Mouse (Mus musculus) forebrain, embryonic 10.5 days (tissue): ENCODE data around the gene Hoxb3. TPM values are rescaled to one million over a fixed set of nuclear protein-coding genes. Genes with fewer than 3 reads are reported as not detected.

Source experiments
- DNase-seq: peaks from one replicate; pipeline ENCODE4 v3.0.0-alpha.2; 2017; ENCODE audit warnings: low spot score; ENCODE audit errors: extremely low spot score
- H3K27ac ChIP-seq: fragments of 300-500 bp; sonication (generic); 2 replicates; pipeline ENCODE4 v1.5.1; 2016; ENCODE audit warnings: mild to moderate bottlenecking
- H3K27me3 ChIP-seq: fragments of 300-500 bp; sonication (generic); 2 replicates; pipeline ENCODE4 v1.6.1; 2016; ENCODE audit warnings: mild to moderate bottlenecking; ENCODE audit not compliant: poor library complexity, severe bottlenecking
- H3K36me3 ChIP-seq: fragments of 300-500 bp; sonication (generic); replicated peaks from 2 replicates; pipeline ENCODE4 v1.6.1; 2016; ENCODE audit warnings: mild to moderate bottlenecking, moderate library complexity
- H3K4me1 ChIP-seq: fragments of 300-500 bp; sonication (generic); 2 replicates; pipeline ENCODE4 v1.6.1; 2016
- H3K4me3 ChIP-seq: fragments of 300-500 bp; sonication (generic); 2 replicates; pipeline ENCODE4 v1.5.1; 2016; ENCODE audit warnings: mild to moderate bottlenecking, moderate library complexity
- H3K9me3 ChIP-seq: fragments of 300-500 bp; sonication (generic); 2 replicates; pipeline ENCODE4 v1.6.1; 2016; ENCODE audit warnings: mild to moderate bottlenecking, moderate library complexity
- WGBS: fragments of 180-500 bp; shearing (Covaris S2); methylation state at CpG from one replicate; pipeline ENCODE4 v1.1.7; 2016; 5-methylcytosine and 5-hydroxymethylcytosine counted together
- polyA plus RNA-seq: library from polyadenylated mRNA; unstranded; fragments of >200 nt; fragmentation: Nextera tagmentation; extraction: Ambion mirVana; gene quantifications from 2 replicates; pipeline ENCODE4 v1.2.1, GENCODE M21; 2016

Gene Hoxb3
- polyA plus RNA-seq, 1 experiment from 2014 or later, result not detected

- no peaks in the 10 kb centered on the region for H3K9me3 ChIP-seq
- H3K27ac ChIP-seq, result no peak overlapping the region; the same call in 1 of the 2 replicates
- WGBS, result under 1% methylated on average over 75 of the region's 75 CpGs
- DNase-seq, result peak; percentile 72
- H3K36me3 ChIP-seq, result no peaks in the 10 kb centered on the region
- H3K4me1 ChIP-seq, result peaks cover 22% of the 10 kb centered on the region
- peak overlapping the region; percentile 31 for H3K4me3 ChIP-seq
- H3K27me3 ChIP-seq, result peaks cover 100% of the 10 kb centered on the region
Measured at GRCm38 (mm10) chr11:96352691-96353521, 29.8 kb downstream of the Hoxb3 start.

DNA sequence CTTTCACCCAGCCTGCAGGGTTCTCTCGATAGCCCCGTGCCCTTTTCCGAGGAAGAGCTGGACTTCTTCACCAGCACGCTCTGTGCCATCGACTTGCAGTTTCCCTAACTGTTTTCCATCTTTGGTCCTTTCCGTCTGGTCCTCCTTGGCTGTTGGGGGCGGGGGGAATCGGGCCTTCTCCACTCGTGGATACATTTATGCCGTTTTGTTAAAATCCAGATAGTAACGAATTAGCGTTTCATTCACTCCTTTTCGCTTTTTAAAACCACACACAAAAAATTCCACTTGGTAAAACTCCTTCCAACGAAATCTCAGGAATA lies 30.4 kb downstream of the Hoxb3 start:
- peaks cover 100% of the 10 kb centered on the region for H3K27me3 ChIP-seq
- no peaks in the 10 kb centered on the region for H3K36me3 ChIP-seq
- no peak overlapping the region for H3K27ac ChIP-seq
- peak overlapping the region; percentile 31; the same call in 1 of the 2 replicates for H3K4me3 ChIP-seq
- WGBS, result under 1% methylated on average over 14 of the region's 14 CpGs
- DNase-seq, result no peak
- H3K4me1 ChIP-seq, result peaks cover 22% of the 10 kb centered on the region
- H3K9me3 ChIP-seq, result no peaks in the 10 kb centered on the region

DNA sequence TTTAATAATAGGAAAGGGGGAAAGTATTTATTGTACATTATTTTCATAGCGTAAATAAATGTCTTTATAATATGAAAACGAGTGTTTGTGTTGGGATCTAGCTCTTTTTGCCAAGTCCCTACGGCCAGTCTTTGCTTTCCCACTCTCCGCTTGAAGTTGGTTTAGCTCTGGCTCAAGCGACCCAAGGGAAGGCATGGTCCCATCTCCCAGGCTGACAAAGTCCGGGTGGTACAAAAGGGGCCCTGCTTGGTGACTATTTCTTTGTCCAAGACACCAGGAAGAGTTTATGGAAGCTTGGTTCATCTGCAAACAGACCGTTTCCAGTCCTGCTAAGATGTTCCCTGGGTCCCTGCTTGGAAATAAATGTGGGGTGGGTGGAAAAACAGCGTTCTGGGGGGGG lies 30.8 kb downstream of the Hoxb3 start:
- Histone ChIP-seq H3K4me1 (peaks cover 22% of the 10 kb centered on the region), H3K4me3 (peak overlapping the region; percentile 44), H3K9me3 (no peaks in the 10 kb centered on the region), H3K27me3 (peaks cover 99% of the 10 kb centered on the region), H3K36me3 (no peaks in the 10 kb centered on the region), H3K27ac (peak overlapping the region; percentile 56; the same call in 1 of the 2 replicates)
- WGBS, result 3% methylated on average over 8 of the region's 8 CpGs
- no peak for DNase-seq

DNA sequence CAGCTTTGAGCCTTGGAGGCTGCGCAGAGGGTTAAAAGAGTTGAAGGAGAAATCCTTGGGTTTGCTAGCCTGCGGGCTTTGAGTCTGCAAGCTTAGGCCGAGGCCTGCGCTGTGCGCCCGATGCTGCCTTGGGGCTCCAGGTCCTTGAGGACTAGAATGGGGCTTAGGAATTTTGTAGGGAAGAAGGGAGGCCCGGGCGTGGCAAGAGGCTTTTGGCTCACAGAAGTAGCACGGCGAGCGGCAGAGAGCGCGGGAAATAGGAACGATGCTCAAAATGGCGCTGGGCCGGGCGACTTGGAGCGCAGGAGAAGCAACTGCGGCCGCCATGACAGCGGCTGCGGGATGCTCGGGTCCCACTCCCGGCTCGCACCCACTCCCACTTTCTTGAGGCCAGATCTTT lies 31.2 kb downstream of the Hoxb3 start:
- Histone ChIP-seq H3K9me3 (no peaks in the 10 kb centered on the region), H3K4me3 (peak overlapping the region; percentile 44), H3K36me3 (no peaks in the 10 kb centered on the region), H3K4me1 (peaks cover 22% of the 10 kb centered on the region), H3K27me3 (peaks cover 99% of the 10 kb centered on the region), H3K27ac (peak overlapping the region; percentile 56; the same call in 1 of the 2 replicates)
- DNase-seq, result peak; percentile 77
- WGBS, result under 1% methylated on average over 25 of the region's 25 CpGs

DNA sequence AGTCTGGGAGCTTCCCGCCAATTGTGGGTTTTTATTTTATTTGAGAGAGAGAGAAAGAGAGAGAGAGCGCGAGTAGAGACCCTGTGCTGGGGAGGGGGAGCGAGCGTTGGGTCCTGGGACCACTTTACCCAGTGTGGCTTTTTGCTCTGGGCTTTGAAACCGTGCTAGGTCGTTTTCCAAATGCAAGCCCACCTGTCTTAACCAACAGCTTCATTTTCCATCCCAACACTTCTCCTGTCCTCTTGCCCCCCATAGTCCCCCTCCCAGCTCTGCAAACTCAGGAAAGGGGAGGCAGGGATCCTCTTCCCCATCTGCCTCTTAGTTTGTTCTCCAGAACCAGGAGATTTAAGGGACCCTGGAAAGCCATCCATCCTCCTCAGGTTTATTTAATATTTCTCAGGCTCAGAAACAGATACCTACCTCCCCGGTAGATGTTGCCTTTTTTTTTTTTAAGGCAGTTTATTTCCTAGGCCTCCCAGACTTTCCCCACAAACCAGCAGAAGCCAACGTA lies 31.7 kb downstream of the Hoxb3 start:
- peak; percentile 25 for DNase-seq
- Histone ChIP-seq H3K36me3 (no peaks in the 10 kb centered on the region), H3K27me3 (peaks cover 99% of the 10 kb centered on the region), H3K4me3 (peak overlapping the region; percentile 44), H3K4me1 (peaks cover 22% of the 10 kb centered on the region), H3K9me3 (no peaks in the 10 kb centered on the region), H3K27ac (no peak overlapping the region)
- WGBS, result 2% methylated on average over 9 of the region's 9 CpGs

- Histone ChIP-seq H3K36me3 (no peaks in the 10 kb centered on the region), H3K4me3 (no peak overlapping the region), H3K27ac (no peak overlapping the region), H3K9me3 (no peaks in the 10 kb centered on the region), H3K27me3 (peaks cover 99% of the 10 kb centered on the region), H3K4me1 (peaks cover 6% of the 10 kb centered on the region; the same call in 1 of the 2 replicates)
- WGBS, result 0% methylated on average over 5 of the region's 5 CpGs
- DNase-seq, result no peak
Measured at GRCm38 (mm10) chr11:96363807-96364206, 40.7 kb downstream of the Hoxb3 start.

GRCm38 (mm10) chr11:96365441-96366091 lies 42.4 kb downstream of the Hoxb3 start, which contains the start of gene Hoxb1:
Gene Hoxb1, plus strand, starts transcription at chr11:96365752.
- DNase-seq, result no peak
- Histone ChIP-seq H3K36me3 (no peaks in the 10 kb centered on the region), H3K4me3 (no peak within 1 kb of the TSS), H3K4me1 (peaks cover 6% of the 10 kb centered on the region; the same call in 1 of the 2 replicates), H3K9me3 (no peaks in the 10 kb centered on the region), H3K27ac (no peak within 1 kb of the TSS), H3K27me3 (peaks cover 100% of the 10 kb centered on the region)
- 3% methylated on average over 26 of the region's 26 CpGs for WGBS

DNA sequence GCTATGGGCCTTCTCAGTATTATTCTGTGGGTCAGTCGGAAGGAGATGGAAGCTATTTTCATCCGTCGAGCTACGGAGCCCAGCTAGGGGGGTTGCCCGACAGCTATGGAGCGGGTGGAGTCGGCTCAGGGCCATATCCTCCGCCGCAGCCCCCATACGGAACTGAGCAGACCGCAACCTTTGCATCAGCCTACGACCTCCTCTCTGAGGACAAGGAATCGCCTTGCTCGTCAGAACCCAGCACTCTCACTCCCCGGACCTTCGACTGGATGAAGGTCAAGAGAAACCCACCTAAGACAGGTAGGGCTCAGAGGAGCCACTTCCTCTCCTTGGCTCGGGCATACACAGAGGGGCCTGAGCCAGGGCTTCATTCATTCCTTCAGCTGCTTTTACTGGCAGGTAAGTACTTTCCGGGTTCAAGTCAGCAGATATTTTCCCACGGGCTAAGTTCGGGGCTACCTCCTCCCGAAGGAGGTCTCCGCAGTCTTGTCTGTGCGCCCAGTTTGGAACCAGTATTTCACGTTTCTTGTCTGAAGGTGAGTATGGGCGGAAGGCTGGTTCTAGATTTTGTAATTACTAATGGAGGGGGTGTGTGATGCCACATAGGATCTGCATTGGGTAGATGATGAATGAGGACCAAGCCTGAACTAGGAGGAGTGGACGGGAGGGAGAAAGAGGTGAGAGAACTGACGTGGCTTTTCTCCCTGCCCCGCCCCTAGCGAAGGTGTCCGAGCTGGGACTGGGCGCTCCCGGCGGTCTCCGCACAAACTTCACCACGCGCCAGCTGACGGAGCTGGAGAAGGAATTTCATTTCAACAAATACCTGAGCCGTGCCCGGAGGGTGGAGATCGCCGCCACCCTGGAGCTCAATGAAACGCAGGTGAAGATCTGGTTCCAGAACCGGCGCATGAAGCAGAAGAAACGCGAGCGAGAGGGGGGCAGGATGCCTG lies 43.2 kb downstream of the Hoxb3 start:
- H3K9me3 ChIP-seq, result no peaks in the 10 kb centered on the region

GRCm38 (mm10) chr11:96367141-96367540 lies 44.0 kb downstream of the Hoxb3 start:
- no peak overlapping the region for H3K27ac ChIP-seq
- peaks cover 100% of the 10 kb centered on the region for H3K27me3 ChIP-seq
- H3K36me3 ChIP-seq, result no peaks in the 10 kb centered on the region
- peaks cover 6% of the 10 kb centered on the region; the same call in 1 of the 2 replicates for H3K4me1 ChIP-seq
- H3K4me3 ChIP-seq, result no peak overlapping the region
- 11% methylated on average over 6 of the region's 6 CpGs for WGBS
- DNase-seq, result no peak
- H3K9me3 ChIP-seq, result no peaks in the 10 kb centered on the region

More for the DNA sequence above, 43.2 kb downstream of the Hoxb3 start:
- 1% methylated on average over 47 of the region's 47 CpGs for WGBS
- no peak for DNase-seq
- Histone ChIP-seq H3K36me3 (no peaks in the 10 kb centered on the region), H3K4me1 (peaks cover 6% of the 10 kb centered on the region; the same call in 1 of the 2 replicates), H3K4me3 (no peak overlapping the region), H3K27ac (no peak overlapping the region), H3K27me3 (peaks cover 100% of the 10 kb centered on the region)

GRCm38 (mm10) chr11:96368686-96369085 lies 45.6 kb downstream of the Hoxb3 start:
- DNase-seq, result no peak
- WGBS, result 4% methylated on average over 5 of the region's 5 CpGs
- peaks cover 10% of the 10 kb centered on the region; the same call in 1 of the 2 replicates for H3K4me1 ChIP-seq
- H3K4me3 ChIP-seq, result no peak overlapping the region
- H3K27ac ChIP-seq, result no peak overlapping the region
- H3K9me3 ChIP-seq, result no peaks in the 10 kb centered on the region
- H3K36me3 ChIP-seq, result no peaks in the 10 kb centered on the region
- peaks cover 100% of the 10 kb centered on the region for H3K27me3 ChIP-seq

- no peak for DNase-seq
- Histone ChIP-seq H3K4me1 (peaks cover 10% of the 10 kb centered on the region; the same call in 1 of the 2 replicates), H3K4me3 (no peak overlapping the region), H3K27ac (no peak overlapping the region), H3K9me3 (no peaks in the 10 kb centered on the region), H3K36me3 (no peaks in the 10 kb centered on the region), H3K27me3 (peaks cover 100% of the 10 kb centered on the region)
- 4% methylated on average over 7 of the region's 7 CpGs for WGBS
Measured at GRCm38 (mm10) chr11:96369140-96369539, 46.0 kb downstream of the Hoxb3 start.

GRCm38 (mm10) chr11:96371726-96372125 lies 48.6 kb downstream of the Hoxb3 start:
- H3K4me1 ChIP-seq, result peaks cover 4% of the 10 kb centered on the region; the same call in 1 of the 2 replicates
- no peaks in the 10 kb centered on the region for H3K9me3 ChIP-seq
- DNase-seq, result no peak
- H3K27ac ChIP-seq, result no peak overlapping the region
- no peak overlapping the region for H3K4me3 ChIP-seq
- H3K27me3 ChIP-seq, result peaks cover 100% of the 10 kb centered on the region
- no peaks in the 10 kb centered on the region for H3K36me3 ChIP-seq
- 10% methylated on average over 3 of the region's 3 CpGs for WGBS
